Mouse (Mus musculus) embryonic facial prominence, embryonic 13.5 days (tissue): ENCODE data around the gene Smo. TPM values are rescaled to one million over a fixed set of nuclear protein-coding genes. Genes with fewer than 3 reads are reported as not detected.
A peak's percentile ranks its signal among the peaks of the same experiment; 100 is the strongest.
"Not testable (repeated sequence)": the region's sequence is repeated elsewhere in the genome, so short reads cannot be mapped to it uniquely, and the experiment has no call there.

Experiments
- ATAC-seq: fragments of 200-750 bp; cut with Nextera tagmentation; 2 replicates; pipeline ENCODE4 v1.8.0; 2017; ENCODE audit warnings: low read depth; ENCODE audit not compliant: insufficient number of reproducible peaks, insufficient read depth, low FRiP score, low TSS enrichment
- H3K27ac ChIP-seq: fragments of 300-500 bp; sonication (generic); 2 replicates; pipeline ENCODE4 v1.5.1; 2015; ENCODE audit warnings: moderate library complexity, mild to moderate bottlenecking, inconsistent platforms
- H3K27me3 ChIP-seq: fragments of 300-500 bp; sonication (generic); 2 replicates; pipeline ENCODE4 v1.6.1; 2015; ENCODE audit warnings: mild to moderate bottlenecking, inconsistent platforms
- H3K36me3 ChIP-seq: fragments of 300-500 bp; sonication (generic); 2 replicates; pipeline ENCODE4 v1.6.1; 2015; ENCODE audit warnings: mild to moderate bottlenecking, inconsistent platforms
- H3K4me1 ChIP-seq: fragments of 300-500 bp; sonication (generic); 2 replicates; pipeline ENCODE4 v1.6.1; 2015; ENCODE audit warnings: inconsistent platforms
- H3K4me2 ChIP-seq: fragments of 300-500 bp; sonication (generic); 2 replicates; pipeline ENCODE4 v1.6.1; 2015; ENCODE audit warnings: moderate library complexity, mild to moderate bottlenecking, inconsistent platforms
- H3K4me3 ChIP-seq: fragments of 300-500 bp; sonication (generic); 2 replicates; pipeline ENCODE4 v1.5.1; 2015; ENCODE audit warnings: mild to moderate bottlenecking, inconsistent platforms
- H3K9ac ChIP-seq: fragments of 300-500 bp; sonication (generic); 2 replicates; pipeline ENCODE4 v1.6.1; 2015; ENCODE audit warnings: mild to moderate bottlenecking, inconsistent platforms
- H3K9me3 ChIP-seq: fragments of 300-500 bp; sonication (generic); 2 replicates; pipeline ENCODE4 v1.6.1; 2016; ENCODE audit warnings: inconsistent platforms
- WGBS: fragments of 180-500 bp; shearing (Covaris S2); methylation state at CpG from one replicate; pipeline ENCODE4 v1.1.7; 2015; ENCODE audit warnings: mixed read lengths; 5-methylcytosine and 5-hydroxymethylcytosine counted together
- polyA plus RNA-seq: library from polyadenylated mRNA; unstranded; fragments of >200 nt; fragmentation: Nextera tagmentation; extraction: Ambion mirVana; gene quantifications from 2 replicates; pipeline ENCODE4 v1.2.1, GENCODE M21; 2015

Smo gene
- polyA plus RNA-seq, 1 experiment from 2014 or later = 57.4 TPM

DNA sequence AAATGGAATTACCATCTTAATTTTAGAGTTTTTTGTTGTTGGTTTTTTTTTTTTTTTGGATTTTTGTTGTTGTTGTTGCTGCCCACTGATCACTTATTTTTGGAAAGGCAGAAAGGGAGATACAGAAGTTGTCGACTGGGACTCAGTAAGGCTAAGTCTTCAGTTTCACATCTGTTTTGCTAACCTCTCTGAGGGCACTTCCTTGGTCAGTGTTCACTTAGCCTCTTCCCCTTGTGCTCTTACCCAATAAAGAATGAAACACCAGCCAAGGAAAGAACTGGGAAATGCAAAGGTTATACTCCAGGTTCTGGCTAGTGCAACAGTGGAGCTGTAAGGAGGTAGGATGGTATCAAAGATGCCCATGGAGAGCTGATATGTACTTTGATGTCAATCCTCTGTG is 5.8 kb upstream of the Smo start:
- WGBS = 57% methylated on average over 1 of the region's 1 CpGs
- no peak for ATAC-seq
- H3K4me1 ChIP-seq = peaks cover under 1% of the 10 kb centered on the region; the same call in 1 of the 2 replicates
- no peak overlapping the region for H3K9ac ChIP-seq
- no peaks in the 10 kb centered on the region for H3K27me3 ChIP-seq
- no peak overlapping the region for H3K27ac ChIP-seq
- no peaks in the 10 kb centered on the region for H3K36me3 ChIP-seq
- H3K4me2 ChIP-seq = no peak overlapping the region
- H3K9me3 ChIP-seq = no peaks in the 10 kb centered on the region
- no peak overlapping the region for H3K4me3 ChIP-seq

DNA sequence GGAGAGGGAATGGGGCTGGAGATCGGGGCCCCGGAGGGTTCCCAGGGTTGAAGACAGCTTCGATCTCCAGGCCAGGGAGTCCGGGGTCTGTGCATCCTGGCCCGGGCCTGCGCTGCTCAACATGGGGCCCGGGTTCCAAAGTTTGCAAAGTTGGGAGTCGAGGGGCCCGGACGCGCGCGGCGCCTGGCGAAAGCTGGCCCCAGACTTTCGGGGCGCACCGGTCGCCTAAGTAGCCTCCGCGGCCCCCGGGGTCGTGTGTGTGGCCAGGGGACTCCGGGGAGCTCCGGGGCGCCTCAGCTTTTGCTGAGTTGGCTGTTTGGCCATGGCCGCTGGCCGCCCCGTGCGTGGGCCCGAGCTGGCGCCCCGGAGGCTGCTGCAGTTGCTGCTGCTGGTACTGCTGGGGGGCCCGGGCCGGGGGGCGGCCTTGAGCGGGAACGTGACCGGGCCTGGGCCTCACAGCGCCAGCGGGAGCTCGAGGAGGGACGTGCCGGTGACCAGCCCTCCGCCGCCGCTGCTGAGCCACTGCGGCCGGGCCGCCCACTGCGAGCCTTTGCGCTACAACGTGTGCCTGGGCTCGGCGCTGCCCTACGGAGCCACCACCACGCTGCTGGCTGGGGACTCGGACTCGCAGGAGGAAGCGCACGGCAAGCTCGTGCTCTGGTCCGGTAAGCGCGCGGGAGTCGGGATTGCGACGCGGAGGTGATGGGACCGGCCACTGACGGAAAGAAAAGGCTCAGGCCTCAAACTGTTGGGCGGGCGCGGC is 567 bp downstream of the Smo start:
- H3K9ac ChIP-seq = peak overlapping the region; percentile 100
- peak overlapping the region; percentile 93 for H3K4me3 ChIP-seq
- ATAC-seq = peak; percentile 67
- H3K4me2 ChIP-seq = peak overlapping the region; percentile 92
- peaks cover 19% of the 10 kb centered on the region for H3K36me3 ChIP-seq
- peak overlapping the region; percentile 99 for H3K27ac ChIP-seq
- no peaks in the 10 kb centered on the region for H3K27me3 ChIP-seq
- WGBS = 0% methylated on average over 73 of the region's 75 CpGs
- H3K9me3 ChIP-seq = no peaks in the 10 kb centered on the region
- peaks cover 33% of the 10 kb centered on the region for H3K4me1 ChIP-seq

DNA sequence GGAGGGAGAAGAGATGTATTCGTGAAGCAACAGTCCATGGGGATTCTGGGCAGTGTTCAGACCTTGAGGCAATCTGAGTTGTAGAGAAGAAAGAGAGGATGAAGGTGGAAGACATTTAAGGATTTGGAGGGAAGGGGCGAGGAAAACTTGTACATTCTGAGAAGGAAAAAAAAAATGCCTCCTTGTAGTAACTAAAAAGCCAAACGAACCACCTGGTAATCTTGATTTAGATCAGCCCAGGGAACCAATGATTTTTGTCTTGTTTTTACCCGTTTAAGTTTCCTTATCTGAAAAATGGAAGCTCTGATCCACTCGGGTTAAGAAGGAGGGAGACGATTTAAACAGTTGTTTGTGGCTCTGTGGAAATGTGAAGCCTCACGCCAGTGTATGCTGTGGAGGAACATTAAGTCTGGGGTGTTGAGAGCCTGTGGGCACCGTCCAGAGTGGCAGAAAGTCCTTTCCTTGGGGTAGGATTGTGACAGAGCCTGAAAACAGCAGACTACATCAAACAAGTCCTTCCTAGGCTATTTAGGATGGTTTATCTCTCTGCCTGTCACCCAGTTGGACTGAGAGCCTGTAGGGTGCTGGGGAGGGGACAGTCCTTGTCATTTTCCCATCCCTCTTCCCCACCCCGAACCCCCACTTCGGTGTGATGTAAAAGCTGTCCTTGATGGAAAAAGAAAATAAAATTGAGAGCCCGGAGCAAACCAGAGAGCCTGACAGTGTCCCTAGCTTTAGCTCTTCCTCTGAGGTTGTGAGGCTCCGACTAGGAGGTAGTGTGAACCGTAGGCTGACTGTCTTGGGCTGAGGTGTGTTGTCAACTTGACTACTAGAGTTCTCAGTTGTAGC is 1.5 kb downstream of the Smo start:
- no peak for ATAC-seq
- Histone ChIP-seq H3K36me3 (peaks cover 19% of the 10 kb centered on the region), H3K4me1 (peaks cover 33% of the 10 kb centered on the region), H3K4me3 (peak overlapping the region; percentile 93), H3K4me2 (peak overlapping the region; percentile 92), H3K27ac (peak overlapping the region; percentile 99), H3K9me3 (no peaks in the 10 kb centered on the region), H3K27me3 (no peaks in the 10 kb centered on the region), H3K9ac (peak overlapping the region; percentile 100)
- WGBS = 12% methylated on average over 13 of the region's 13 CpGs

DNA sequence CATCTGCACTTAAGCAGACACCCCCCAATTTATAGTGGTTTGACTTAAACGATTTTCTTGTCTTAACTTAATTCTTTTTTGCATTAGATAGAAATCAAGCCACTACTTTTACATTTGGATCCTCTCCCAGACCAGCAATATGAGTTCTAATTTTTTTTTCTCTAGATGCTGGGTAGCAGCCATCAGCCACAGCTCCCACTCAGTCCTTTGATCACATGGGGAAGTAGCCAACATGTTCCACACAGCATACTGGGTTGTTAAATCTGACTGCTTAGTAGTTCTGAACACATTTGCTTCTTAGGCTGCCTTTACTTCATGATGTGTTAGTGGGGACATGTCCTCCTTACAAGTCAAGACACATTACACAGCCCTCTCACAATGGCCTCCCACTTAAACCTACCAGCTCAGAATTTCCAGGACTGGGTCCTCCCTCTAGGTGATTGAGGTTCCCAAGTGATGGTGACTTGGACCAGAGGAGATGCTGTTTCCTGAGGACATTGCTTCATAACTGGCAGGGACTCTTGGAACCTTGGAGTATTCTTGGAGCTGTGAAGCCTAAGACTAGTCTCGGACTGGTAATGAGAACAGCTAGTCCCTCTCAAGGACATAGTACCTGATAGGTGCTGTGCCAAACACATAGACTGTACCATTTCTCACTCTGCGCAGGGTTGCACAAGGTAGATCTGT is 16.3 kb downstream of the Smo start:
- no peak overlapping the region for H3K9ac ChIP-seq
- peaks cover 38% of the 10 kb centered on the region for H3K36me3 ChIP-seq
- no peaks in the 10 kb centered on the region for H3K27me3 ChIP-seq
- H3K4me2 ChIP-seq = no peak overlapping the region
- peaks cover 8% of the 10 kb centered on the region for H3K9me3 ChIP-seq
- no peak overlapping the region for H3K4me3 ChIP-seq
- H3K27ac ChIP-seq = no peak overlapping the region
- 80% methylated on average over 3 of the region's 3 CpGs for WGBS
- peaks cover 11% of the 10 kb centered on the region for H3K4me1 ChIP-seq
- no peak for ATAC-seq

DNA sequence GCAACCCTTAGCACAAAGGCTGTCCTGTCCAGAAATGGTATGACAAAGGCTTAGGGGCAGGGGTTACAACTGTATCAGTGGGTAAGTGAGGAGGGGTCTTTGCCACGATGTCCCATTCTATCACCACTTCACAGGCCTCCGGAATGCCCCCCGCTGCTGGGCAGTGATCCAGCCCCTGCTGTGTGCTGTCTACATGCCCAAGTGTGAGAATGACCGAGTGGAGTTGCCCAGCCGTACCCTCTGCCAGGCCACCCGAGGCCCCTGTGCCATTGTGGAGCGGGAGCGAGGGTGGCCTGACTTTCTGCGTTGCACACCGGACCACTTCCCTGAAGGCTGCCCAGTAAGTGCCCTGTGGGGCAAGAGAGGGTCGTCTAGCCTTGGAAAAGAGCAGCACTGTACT is 18.0 kb downstream of the Smo start:
- 91% methylated on average over 11 of the region's 11 CpGs for WGBS
- ATAC-seq = no peak
- Histone ChIP-seq H3K36me3 (peaks cover 56% of the 10 kb centered on the region), H3K4me2 (no peak overlapping the region), H3K4me3 (no peak overlapping the region), H3K27me3 (no peaks in the 10 kb centered on the region), H3K9ac (no peak overlapping the region), H3K9me3 (peaks cover under 1% of the 10 kb centered on the region; the same call in 1 of the 2 replicates), H3K27ac (no peak overlapping the region), H3K4me1 (peaks cover 11% of the 10 kb centered on the region)

DNA sequence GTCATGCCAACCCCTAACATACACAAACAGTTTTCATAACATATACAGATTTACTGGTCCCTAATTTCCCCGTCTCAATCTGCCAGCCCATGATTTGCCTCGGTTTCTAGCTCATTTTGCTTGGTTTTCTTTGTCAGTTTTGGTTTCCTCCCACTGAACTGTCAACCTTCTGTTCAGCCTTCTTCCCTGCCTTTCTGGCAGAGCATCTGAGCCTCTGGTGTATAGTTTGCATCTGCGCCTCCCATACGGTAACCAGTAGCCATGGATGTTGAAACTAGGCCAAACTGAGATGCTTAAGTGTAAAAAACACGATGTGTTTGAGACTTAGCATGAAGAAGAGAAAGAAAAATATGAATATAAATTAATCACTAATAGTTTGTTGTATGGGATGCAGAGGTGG is 20.7 kb downstream of the Smo start:
- WGBS = 77% methylated on average over 5 of the region's 5 CpGs
- no peak overlapping the region for H3K4me2 ChIP-seq
- H3K36me3 ChIP-seq = peaks cover 77% of the 10 kb centered on the region
- H3K27me3 ChIP-seq = no peaks in the 10 kb centered on the region
- H3K9me3 ChIP-seq = no peaks in the 10 kb centered on the region
- peaks cover 11% of the 10 kb centered on the region for H3K4me1 ChIP-seq
- no peak for ATAC-seq
- H3K4me3 ChIP-seq = no peak overlapping the region
- no peak overlapping the region for H3K27ac ChIP-seq
- no peak overlapping the region for H3K9ac ChIP-seq

DNA sequence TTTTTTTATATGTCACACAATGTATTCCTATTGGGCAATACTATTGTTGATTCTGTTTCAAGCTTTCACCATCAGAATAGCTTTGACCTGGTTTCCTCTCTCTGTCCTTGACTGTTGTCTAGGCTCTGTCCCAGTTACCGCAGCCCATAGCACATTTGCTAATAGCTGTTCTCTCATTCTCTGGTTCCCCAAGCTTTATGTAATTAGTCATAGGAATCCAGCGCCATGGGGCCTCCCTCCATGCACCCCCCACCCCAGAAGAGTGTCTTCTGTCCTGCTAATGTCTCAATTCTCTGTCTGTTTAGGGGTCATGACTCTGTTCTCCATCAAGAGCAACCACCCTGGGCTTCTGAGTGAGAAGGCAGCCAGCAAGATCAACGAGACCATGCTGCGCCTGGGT is 21.2 kb downstream of the Smo start:
- peaks cover 11% of the 10 kb centered on the region for H3K4me1 ChIP-seq
- WGBS = 89% methylated on average over 4 of the region's 4 CpGs
- no peaks in the 10 kb centered on the region for H3K9me3 ChIP-seq
- no peak overlapping the region for H3K9ac ChIP-seq
- H3K4me3 ChIP-seq = no peak overlapping the region
- H3K27ac ChIP-seq = no peak overlapping the region
- no peaks in the 10 kb centered on the region for H3K27me3 ChIP-seq
- H3K36me3 ChIP-seq = peaks cover 81% of the 10 kb centered on the region
- no peak for ATAC-seq
- H3K4me2 ChIP-seq = no peak overlapping the region

DNA sequence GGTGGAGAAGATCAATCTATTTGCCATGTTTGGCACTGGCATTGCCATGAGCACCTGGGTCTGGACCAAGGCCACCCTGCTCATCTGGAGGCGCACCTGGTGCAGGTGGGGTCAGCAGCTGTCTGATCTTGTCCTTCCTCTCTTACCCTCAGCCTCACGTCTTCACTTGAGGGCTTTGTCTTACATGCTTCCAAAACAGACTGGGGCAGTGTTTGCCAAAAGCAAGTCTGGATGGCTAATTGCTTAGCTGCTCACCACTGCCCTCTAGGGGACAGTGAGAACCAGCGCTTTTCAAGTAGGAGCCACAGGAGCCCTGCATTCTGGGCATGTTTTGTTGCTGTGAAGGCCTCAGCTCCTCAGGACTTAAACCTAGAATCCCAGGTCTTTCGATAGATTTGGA is 23.1 kb downstream of the Smo start:
- 37% methylated on average over 4 of the region's 4 CpGs for WGBS
- peaks cover 82% of the 10 kb centered on the region for H3K36me3 ChIP-seq

DNA sequence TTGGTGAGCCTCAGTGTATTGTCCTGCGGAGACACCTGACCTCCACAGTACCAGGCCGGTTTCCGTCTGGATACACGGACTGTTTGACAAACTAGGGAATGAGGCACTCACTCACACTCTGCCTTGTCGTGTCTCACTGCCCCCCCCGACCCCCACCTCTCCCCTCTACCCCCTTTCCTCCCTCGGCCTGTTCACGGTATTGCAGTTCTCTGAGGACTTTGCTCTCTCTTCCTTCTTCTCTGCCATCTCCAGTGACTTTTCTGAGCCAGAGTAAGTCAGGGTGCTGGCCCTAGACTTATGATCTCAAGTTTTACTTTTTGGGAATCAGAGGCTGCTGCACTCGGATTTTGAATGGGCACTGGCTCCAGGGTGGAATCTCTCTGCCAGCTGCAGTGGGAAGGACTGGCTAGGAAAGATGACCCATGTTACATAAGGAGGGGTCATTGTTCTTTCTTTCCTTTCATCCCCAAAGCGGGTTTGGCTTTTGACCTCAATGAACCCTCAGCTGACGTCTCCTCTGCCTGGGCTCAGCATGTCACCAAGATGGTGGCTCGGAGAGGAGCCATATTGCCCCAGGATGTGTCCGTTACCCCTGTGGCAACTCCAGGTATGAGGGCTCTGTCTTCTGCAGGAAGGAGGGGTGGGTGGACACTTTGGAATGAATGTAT is 23.8 kb downstream of the Smo start:
- no peak for ATAC-seq
- Histone ChIP-seq H3K27me3 (no peaks in the 10 kb centered on the region), H3K4me2 (no peak overlapping the region), H3K36me3 (peaks cover 75% of the 10 kb centered on the region), H3K27ac (no peak overlapping the region), H3K9me3 (no peaks in the 10 kb centered on the region), H3K4me1 (no peaks in the 10 kb centered on the region), H3K9ac (no peak overlapping the region), H3K4me3 (no peak overlapping the region)
- WGBS = 83% methylated on average over 13 of the region's 13 CpGs

More for the DNA sequence above, 23.1 kb downstream of the Smo start:
- Histone ChIP-seq H3K9me3 (no peaks in the 10 kb centered on the region), H3K4me1 (no peaks in the 10 kb centered on the region), H3K27ac (no peak overlapping the region), H3K4me2 (no peak overlapping the region), H3K9ac (no peak overlapping the region), H3K27me3 (no peaks in the 10 kb centered on the region), H3K4me3 (no peak overlapping the region)
- no peak for ATAC-seq

DNA sequence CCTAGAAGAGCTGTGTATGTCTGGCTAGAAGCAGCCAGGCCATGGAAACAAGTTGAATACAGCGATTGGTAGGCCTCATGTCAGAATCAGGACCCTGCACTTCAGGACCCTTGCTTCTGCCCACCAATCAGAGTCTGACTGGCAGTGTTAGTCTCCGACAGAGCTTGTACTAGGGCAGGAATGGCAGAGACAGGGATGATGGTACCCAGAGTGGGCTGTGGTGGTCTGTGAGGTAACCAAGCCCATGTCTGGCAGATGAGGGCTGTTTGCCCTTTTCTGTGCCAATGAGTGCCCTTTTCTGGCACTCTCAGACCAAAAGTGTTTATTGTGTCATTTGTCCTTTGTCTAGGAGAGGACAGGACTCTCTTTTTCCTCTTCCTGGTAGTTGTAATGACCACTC is 25.1 kb downstream of the Smo start:
- not testable (repeated sequence) for H3K27me3 ChIP-seq, ATAC-seq, H3K9me3 ChIP-seq, H3K27ac ChIP-seq, H3K4me2 ChIP-seq, H3K4me3 ChIP-seq, H3K9ac ChIP-seq, H3K4me1 ChIP-seq
- 83% methylated on average over 2 of the region's 2 CpGs for WGBS
- peaks cover 63% of the 10 kb centered on the region for H3K36me3 ChIP-seq

DNA sequence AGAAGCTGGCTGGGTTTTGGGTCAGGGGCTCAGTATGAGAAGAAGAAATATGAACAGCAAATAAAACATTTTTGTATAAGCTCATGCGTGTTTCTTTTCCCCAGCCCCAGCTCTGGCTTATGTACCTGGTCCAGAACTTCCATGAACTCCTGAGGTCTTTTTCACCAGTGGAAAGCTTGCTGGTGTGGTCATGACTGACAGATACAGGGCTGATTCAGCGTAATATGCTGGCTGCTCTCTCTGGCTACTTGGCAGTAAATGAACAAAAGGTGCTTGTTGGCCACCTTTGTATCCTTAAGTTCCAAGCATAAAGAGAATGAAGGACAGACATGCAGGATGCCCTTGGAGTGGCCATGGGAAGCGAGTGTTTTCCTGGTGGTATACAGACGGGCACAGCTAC is 26.0 kb downstream of the Smo start:
- no peaks in the 10 kb centered on the region for H3K4me1 ChIP-seq
- WGBS = 88% methylated on average over 4 of the region's 4 CpGs
- H3K4me2 ChIP-seq = no peak overlapping the region
- H3K4me3 ChIP-seq = no peak overlapping the region
- H3K36me3 ChIP-seq = peaks cover 55% of the 10 kb centered on the region
- H3K27ac ChIP-seq = no peak overlapping the region
- H3K9ac ChIP-seq = no peak overlapping the region
- no peaks in the 10 kb centered on the region for H3K9me3 ChIP-seq
- ATAC-seq = no peak
- no peaks in the 10 kb centered on the region for H3K27me3 ChIP-seq
